Mouse (Mus musculus) ovary, postnatal 14 days (tissue): ENCODE results near the gene Dock1.
A peak's percentile ranks its signal among the peaks of the same experiment; 100 is the strongest.

Source experiments
- DNase-seq: peaks from one replicate; pipeline ENCODE4 v3.0.0; 2022; ENCODE audit warnings: low spot score

Dock1 gene

GRCm38 (mm10) chr7:134670312-134671002, at the start of gene Dock1:
Dock1 (plus strand) TSS chr7:134670654.
- peak; percentile 67 for DNase-seq

- no peak for DNase-seq
These were observed 42.5 kb upstream of the Dock1 start for GRCm38 (mm10) chr7:134627906-134628305.

- DNase-seq = no peak
These were observed 20.1 kb upstream of the Dock1 start for GRCm38 (mm10) chr7:134650246-134650830.

GRCm38 (mm10) chr7:134651071-134651470, 19.4 kb upstream of the Dock1 start:
- DNase-seq = no peak

GRCm38 (mm10) chr7:134663241-134663640, 7.2 kb upstream of the Dock1 start:
- DNase-seq = no peak

- DNase-seq = no peak
These were observed 4.7 kb upstream of the Dock1 start for GRCm38 (mm10) chr7:134665642-134666282.

GRCm38 (mm10) chr7:134667271-134667702, 3.2 kb upstream of the Dock1 start:
- DNase-seq = no peak

GRCm38 (mm10) chr7:134669474-134670311, 761 bp upstream of the Dock1 start:
- no peak for DNase-seq

GRCm38 (mm10) chr7:134671003-134671461, 578 bp downstream of the Dock1 start:
- peak; percentile 33 for DNase-seq

- no peak for DNase-seq
These were observed 1.0 kb downstream of the Dock1 start for GRCm38 (mm10) chr7:134671467-134671901.

GRCm38 (mm10) chr7:134673135-134673534, 2.7 kb downstream of the Dock1 start:
- DNase-seq = no peak

- DNase-seq = no peak
These were observed 3.5 kb downstream of the Dock1 start for GRCm38 (mm10) chr7:134673952-134674351.

- DNase-seq = no peak
These were observed 7.4 kb downstream of the Dock1 start for GRCm38 (mm10) chr7:134677852-134678251.

- no peak for DNase-seq
These were observed 9.1 kb downstream of the Dock1 start for GRCm38 (mm10) chr7:134679314-134680158.

GRCm38 (mm10) chr7:134680161-134680560, 9.7 kb downstream of the Dock1 start:
- DNase-seq = no peak

GRCm38 (mm10) chr7:134681729-134682527, 11.5 kb downstream of the Dock1 start:
- no peak for DNase-seq

GRCm38 (mm10) chr7:134688332-134688731, 17.9 kb downstream of the Dock1 start:
- no peak for DNase-seq

GRCm38 (mm10) chr7:134690118-134690517, 19.7 kb downstream of the Dock1 start:
- DNase-seq = no peak

- no peak for DNase-seq
These were observed 20.4 kb downstream of the Dock1 start for GRCm38 (mm10) chr7:134690806-134691205.

GRCm38 (mm10) chr7:134693325-134693724, 22.9 kb downstream of the Dock1 start:
- no peak for DNase-seq
